Mouse (Mus musculus): Measurements from ENCODE around the gene Rnf223.

- TF ChIP-seq CTCF (IDR thresholded peaks at IDR 0.05; ENCODE audit: extremely low read depth, insufficient read length, insufficient replicate concordance, low read depth, low read length) = no peak
- no peak for TF ChIP-seq POLR2A (IDR thresholded peaks at IDR 0.05; ENCODE audit: low read depth, low read length)
Observed at GRCm38 (mm10) chr4:156125393-156125792, 4.9 kb upstream of the Rnf223 start.
